In genomic region chr13:98435245-98435975, GRCm38 (mm10) we compare ENCODE assay signal across 22 mouse cellular contexts. TPM values are rescaled to one million over a fixed set of nuclear protein-coding genes. Genes with fewer than 3 reads are reported as not detected.
DNase-seq lines count a peak whose midpoint lies in the region; ATAC-seq and TF ChIP-seq lines count a peak whose summit lies in the region.
"Had no signal": no experiment of that assay in that cellular context is flagged by ENCODE, and none has a peak within 500 bp of the region (broad histone marks: within the 10 kb centered on the region; RNA-seq: fewer than 3 reads in every experiment).

No protein-coding gene starts in this region.

- H3K27me3 ChIP-seq in Patski, result no peaks in the 10 kb centered on the region
- H3K27me3 ChIP-seq in stomach, postnatal 0 days (ENCODE audit: control insufficient read depth, insufficient read depth, low read length), result no peaks in the 10 kb centered on the region

- ATAC-seq in Patski, result peak; percentile 51
- ATAC-seq in CD4-positive, CD25-positive, alpha-beta regulatory T cell, adult 4 months, result no peak
- ATAC-seq in stomach, postnatal 0 days (ENCODE audit: low FRiP score, low TSS enrichment), result no peak
- ATAC-seq: activated CD4-positive, CD25-positive, alpha-beta regulatory T cell, adult 4 months; forebrain, embryonic 13.5 days; forebrain, embryonic 15.5 days; forebrain, postnatal 0 days had no signal

- no peaks in the 10 kb centered on the region for H3K36me3 ChIP-seq in stomach, postnatal 0 days (ENCODE audit: control insufficient read depth, insufficient read depth, low read length)
- H3K36me3 ChIP-seq: embryonic facial prominence, embryonic 10.5 days; embryonic facial prominence, embryonic 12.5 days; forebrain, embryonic 15.5 days had no signal

- no peak overlapping the region for H3K4me3 ChIP-seq in stomach, postnatal 0 days (ENCODE audit: low read depth, low read length)
- H3K4me3 ChIP-seq: embryonic facial prominence, embryonic 10.5 days; embryonic facial prominence, embryonic 12.5 days; forebrain, embryonic 13.5 days; forebrain, embryonic 15.5 days had no signal

- POLR2A ChIA-PET in Patski (lab: Charles Lee), result no interaction called here

- H3K4me1 ChIP-seq in stomach, postnatal 0 days (replicated peaks; ENCODE audit: control insufficient read depth, insufficient read depth), result no peaks in the 10 kb centered on the region
- H3K4me1 ChIP-seq: forebrain, embryonic 13.5 days; forebrain, embryonic 15.5 days had no signal

- no peak for TF ChIP-seq EP300 in stomach, postnatal 0 days (optimal IDR thresholded peaks at IDR 0.05)

- TF ChIP-seq CTCF in Patski (IDR thresholded peaks at IDR 0.05), result no peak
- TF ChIP-seq CTCF in stomach, postnatal 0 days (IDR thresholded peaks at IDR 0.05; ENCODE audit: low read depth), result no peak

- in situ Hi-C loops in Patski (cut with MboI; ENCODE audit: low pct_unique_long_range_greater_than_20kb), result no loop called here

- intact Hi-C loops in heart, postnatal 10 days (cut with DNase I), result no loop called here

- H3K9ac ChIP-seq in stomach, postnatal 0 days (ENCODE audit: low read length), result no peak overlapping the region
- H3K9ac ChIP-seq: embryonic facial prominence, embryonic 12.5 days; forebrain, embryonic 13.5 days; forebrain, embryonic 15.5 days; forebrain, postnatal 0 days had no signal

- 82% methylated on average over 8 of the region's 8 CpGs for WGBS in stomach, postnatal 0 days

- CTCF ChIA-PET in Patski (lab: Charles Lee), result interaction anchor here (2.0 kb wide), 1 partner anchor 13 kb away, joined by 6 read pairs; no protein-coding TSS in a partner anchor

- H3K27ac ChIP-seq in stomach, postnatal 0 days (replicated peaks), result no peak overlapping the region
- H3K27ac ChIP-seq: embryonic facial prominence, embryonic 10.5 days; embryonic facial prominence, embryonic 12.5 days; forebrain, embryonic 13.5 days; forebrain, embryonic 15.5 days had no signal

- no peak overlapping the region for H3K4me2 ChIP-seq in stomach, postnatal 0 days (replicated peaks; ENCODE audit: low read depth)
- H3K4me2 ChIP-seq: embryonic facial prominence, embryonic 12.5 days; forebrain, embryonic 13.5 days; forebrain, embryonic 15.5 days had no signal

- peak; percentile 46 for DNase-seq in heart, adult 11 months
- no peak for DNase-seq in heart, postnatal 10 days
- peak; percentile 6 for DNase-seq in retina, postnatal 1 day
- no peak for DNase-seq in retina, embryonic 14.5 days (ENCODE audit: low spot score)
- DNase-seq in Muller cell, postnatal 12 days (ENCODE audit: inconsistent ontology term), result peak; percentile 58
- DNase-seq in Patski (ENCODE audit: low read depth, low spot score), result no peak
- DNase-seq in stomach, postnatal 0 days (ENCODE audit: low spot score), result no peak
- DNase-seq: adrenal gland, adult 2 months; adrenal gland, postnatal 14 days; adrenal gland, postnatal 36 days; cerebellum, adult 11-12 months; cerebellum, adult 2 months; cerebellum, adult 9-10 months; cerebellum, postnatal 10 days; cerebellum, postnatal 25 days; forebrain, postnatal 0 days had no signal

- no peaks in the 10 kb centered on the region for H3K9me3 ChIP-seq in stomach, postnatal 0 days (ENCODE audit: control insufficient read depth, low read length)
- H3K9me3 ChIP-seq: embryonic facial prominence, embryonic 10.5 days; embryonic facial prominence, embryonic 12.5 days; forebrain, embryonic 13.5 days; forebrain, embryonic 15.5 days had no signal

RNA-seq across cellular contexts. Expression of gene Gm10320, which starts 56.4 kb away (rescaled TPM):
- not detected for total RNA-seq in heart, postnatal 10 days (2021)
- polyA plus RNA-seq in Patski (2021), result 61.3 TPM
- 1 to 10 TPM in 1 of 2 experiments, not detected in 1; 3.3 TPM for polyA plus RNA-seq in CD4-positive, CD25-positive, alpha-beta regulatory T cell, adult 4 months (2017; shearing (Covaris generic))
- polyA plus RNA-seq in stomach, postnatal 0 days (2015; fragmentation: Nextera tagmentation; extraction: Ambion mirVana), result 1.5 and 2.3 TPM in 2 replicates
- total RNA-seq: adrenal gland, adult 2 months; adrenal gland, postnatal 14 days; forebrain, postnatal 0 days had no signal

Comparison
In these comparisons a context has a peak if more than half of its experiments do, and no peak if none do; other contexts are left out.
1. DNase-seq: peak in heart, adult 11 months (single experiment), retina, postnatal 1 day (single experiment) and Muller cell, postnatal 12 days (single experiment); none in heart, postnatal 10 days (0 of 2), retina, embryonic 14.5 days (single experiment), Patski (single experiment) and stomach, postnatal 0 days (single experiment).
2. RNA of gene Gm10320, which starts 56.4 kb away (polyA plus RNA-seq): 61.3 TPM in Patski (single experiment); 3.3 TPM in CD4-positive, CD25-positive, alpha-beta regulatory T cell, adult 4 months and 1.5 to 2.3 TPM in stomach, postnatal 0 days; every median in the first group is over 10 times any median in the second.